Mouse (Mus musculus): ENCODE measurements around the gene Prnp. TPM values are rescaled to one million over a fixed set of nuclear protein-coding genes. Genes with fewer than 3 reads are reported as not detected.
A peak's percentile ranks its signal among the peaks of the same experiment; 100 is the strongest.

The Prnp gene
- total RNA-seq, 2 experiments from 2014 or later, result 104 to 114 TPM

DNA sequence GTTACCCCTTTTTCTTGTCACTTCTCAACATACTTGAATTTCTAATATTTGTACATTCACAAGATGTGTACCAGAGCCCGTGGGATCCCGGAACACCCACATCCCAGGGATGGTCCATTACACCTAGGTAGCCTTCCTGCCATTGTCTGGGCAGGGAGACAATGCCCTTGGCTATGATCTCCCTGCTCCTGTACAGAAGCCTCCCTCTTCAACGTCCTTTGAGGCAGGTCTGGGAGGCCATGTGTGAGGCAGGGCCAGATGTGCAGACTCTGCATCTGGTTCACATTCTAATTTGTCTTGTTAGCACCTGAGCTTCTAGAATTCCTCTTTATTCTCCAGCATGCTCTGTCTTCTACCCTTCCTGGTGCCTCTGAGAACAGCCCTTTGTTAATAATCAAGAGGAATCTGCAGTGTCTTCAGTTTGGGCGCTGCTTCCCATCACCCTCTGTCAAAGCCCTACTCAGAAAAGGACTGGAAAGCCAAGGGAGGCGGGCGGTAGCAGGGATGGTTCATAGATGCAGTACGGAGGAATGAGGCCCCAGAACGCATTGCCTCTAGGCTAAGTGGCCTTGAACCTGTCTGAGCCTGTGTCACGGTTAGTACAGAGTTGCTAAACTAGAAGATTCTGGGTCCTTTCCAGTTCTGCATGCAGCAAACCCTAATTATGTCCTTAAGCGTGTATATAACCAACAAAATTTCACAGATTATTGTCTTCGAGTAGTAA lies 39.4 kb downstream of the Prnp start:
- DNase-seq (ENCODE audit: low spot score), result no peak

DNA sequence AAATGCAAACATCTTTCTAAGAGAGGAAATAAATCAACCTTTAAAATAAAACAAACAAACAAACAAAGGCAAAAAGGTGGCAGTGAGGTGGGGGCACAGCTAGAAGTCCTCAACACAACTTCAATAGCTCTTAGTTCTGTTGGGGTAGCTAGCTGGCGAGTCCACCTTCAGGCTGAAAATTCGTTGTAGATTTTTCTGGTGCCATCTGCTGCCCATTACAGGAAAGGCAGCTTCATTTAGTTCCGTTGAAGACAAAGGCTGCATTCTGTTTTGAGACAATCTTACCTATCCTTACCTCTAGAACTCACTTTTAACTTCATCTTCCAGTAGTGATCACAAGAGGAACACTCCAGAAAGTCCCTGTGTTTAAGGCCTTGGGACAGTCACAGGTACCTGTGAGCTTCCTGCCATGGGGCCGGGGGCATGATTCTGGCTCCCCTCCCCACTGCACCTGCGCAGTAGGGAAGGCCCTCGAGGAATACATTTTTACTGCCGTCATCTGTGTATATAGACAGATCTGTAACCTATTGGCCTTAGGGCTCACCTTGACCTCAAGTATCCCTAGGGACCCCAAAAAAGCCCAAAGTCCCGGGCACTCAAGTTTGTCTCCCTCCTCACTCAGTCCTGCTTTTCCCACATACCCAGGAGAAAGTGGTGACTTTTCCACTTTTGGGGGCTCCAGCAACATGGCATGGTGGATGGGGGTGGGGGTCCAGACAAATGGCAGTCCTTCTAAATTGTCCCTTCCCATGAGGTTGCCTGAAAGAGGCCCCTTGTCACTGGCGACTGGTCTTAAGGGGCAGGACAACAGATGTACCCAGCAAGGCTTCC lies 40.3 kb downstream of the Prnp start:
- peak; percentile 55 for DNase-seq (ENCODE audit: low spot score)

DNA sequence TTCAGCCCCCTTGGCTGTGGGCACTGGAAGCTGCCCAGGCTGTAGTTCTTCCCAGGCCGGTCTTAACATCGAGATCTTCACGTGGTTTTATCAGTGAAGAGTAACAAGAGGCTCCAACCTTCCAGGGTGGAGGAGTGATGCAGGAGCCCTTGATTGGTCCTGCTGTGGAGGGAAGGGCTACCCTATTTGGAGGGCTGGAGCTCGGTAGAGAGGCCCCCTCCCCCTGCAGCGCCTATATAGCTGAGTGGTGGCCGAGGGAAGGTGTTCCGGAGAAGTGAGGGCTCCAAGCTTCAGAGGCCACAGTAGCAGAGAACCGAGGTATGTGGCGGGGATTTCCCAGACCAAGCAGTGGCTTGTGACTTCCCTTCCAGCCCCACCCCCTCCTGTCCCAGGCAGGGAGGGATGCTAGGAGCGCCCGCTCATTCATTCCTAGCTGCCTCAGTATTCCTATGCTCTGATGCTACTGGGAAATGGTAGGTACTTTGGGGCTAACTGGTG lies 40.9 kb downstream of the Prnp start, which contains the start of gene Prnd:
Prnd (plus strand) TSS at position 264 of the 498 bp plus-strand sequence.
- no peak for DNase-seq (ENCODE audit: low spot score)

DNA sequence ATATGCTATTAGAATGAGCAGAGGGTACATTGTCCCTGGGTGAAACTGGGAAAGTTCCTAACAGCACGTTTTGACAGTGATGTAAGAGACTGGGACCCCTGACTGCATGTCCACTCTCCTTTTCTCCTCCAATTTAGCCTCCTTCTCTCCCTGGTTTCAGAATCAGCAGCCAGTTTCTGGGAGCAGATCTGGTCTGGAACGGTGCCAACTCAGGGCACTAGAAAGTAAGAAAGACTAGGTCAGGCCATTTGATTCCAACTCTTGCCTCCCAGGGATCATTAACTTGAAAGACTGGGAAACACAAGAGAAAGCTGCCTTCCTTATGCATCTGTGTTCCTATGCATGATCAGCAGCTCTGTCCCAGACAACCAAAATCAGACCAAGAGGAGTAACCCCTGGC lies 42.7 kb downstream of the Prnp start:
- no peak for DNase-seq (ENCODE audit: low spot score)

DNA sequence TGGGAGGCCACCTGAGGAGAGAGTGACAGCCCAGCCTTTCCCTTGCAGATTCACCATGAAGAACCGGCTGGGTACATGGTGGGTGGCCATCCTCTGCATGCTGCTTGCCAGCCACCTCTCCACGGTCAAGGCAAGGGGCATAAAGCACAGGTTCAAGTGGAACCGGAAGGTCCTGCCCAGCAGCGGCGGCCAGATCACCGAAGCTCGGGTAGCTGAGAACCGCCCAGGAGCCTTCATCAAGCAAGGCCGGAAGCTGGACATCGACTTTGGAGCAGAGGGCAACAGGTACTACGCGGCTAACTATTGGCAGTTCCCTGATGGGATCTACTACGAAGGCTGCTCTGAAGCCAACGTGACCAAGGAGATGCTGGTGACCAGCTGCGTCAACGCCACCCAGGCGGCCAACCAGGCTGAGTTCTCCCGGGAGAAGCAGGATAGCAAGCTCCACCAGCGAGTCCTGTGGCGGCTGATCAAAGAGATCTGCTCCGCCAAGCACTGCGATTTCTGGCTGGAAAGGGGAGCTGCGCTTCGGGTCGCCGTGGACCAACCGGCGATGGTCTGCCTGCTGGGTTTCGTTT lies 43.3 kb downstream of the Prnp start:
- no peak for DNase-seq (ENCODE audit: low spot score)

DNA sequence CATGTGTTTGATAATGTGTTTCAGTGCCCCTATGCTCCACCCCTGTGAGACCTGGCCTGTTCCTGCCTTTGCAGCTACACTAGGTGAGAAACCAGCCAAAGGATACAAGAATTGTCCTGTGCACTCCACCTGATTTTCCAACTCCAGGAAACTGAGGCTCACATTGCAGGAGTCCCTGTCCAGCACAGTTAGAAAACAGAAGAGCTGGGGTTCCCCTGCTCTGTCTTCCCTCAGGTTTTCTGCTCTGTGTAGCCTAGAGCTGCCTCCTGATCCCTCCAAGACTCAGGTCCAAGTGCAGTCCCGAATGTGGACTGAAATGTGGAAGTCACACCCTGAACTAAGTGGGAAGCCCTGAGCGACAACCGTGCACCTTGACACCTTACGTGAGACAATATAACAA lies 44.0 kb downstream of the Prnp start:
- DNase-seq (ENCODE audit: low spot score), result no peak

DNA sequence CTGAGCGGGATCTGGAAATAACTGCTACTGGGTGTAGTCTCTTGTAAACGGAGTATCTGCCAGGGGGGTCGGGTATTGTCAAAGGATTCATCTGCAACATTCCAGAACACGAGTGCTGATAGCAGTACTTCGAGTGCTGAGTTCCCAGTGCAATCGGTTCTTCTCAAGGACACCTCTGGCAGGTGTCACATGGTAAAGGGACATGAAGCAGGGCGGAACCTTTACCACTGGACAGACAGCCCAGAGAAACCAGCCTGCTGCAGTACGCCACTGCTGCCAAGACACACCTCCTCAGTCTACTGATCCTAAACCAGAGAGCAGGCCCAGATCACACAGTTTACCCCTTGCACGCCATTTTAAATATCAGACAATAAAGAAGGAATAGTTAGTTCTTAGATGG lies 45.1 kb downstream of the Prnp start:
- no peak for DNase-seq (ENCODE audit: low spot score)

DNA sequence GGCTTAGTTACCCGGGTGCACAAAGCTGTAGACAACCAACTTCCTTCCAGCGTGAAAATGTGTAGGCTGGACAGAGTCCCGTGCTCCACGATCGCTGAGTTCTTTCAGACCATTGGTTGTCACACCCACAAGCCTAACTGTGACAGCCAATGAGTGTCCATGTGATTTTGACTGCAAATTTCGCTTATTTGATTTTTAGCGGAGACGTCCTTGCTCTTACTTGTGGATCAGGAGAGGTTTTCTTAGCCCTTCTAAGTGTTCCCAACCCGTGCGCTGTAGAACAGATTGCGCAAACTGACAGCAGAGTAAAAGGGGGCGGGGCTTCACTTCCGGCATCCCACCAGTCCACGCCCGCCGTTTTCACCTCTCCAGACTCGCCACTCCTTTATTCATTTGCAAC lies 45.5 kb downstream of the Prnp start:
- no peak for DNase-seq (ENCODE audit: low spot score)

DNA sequence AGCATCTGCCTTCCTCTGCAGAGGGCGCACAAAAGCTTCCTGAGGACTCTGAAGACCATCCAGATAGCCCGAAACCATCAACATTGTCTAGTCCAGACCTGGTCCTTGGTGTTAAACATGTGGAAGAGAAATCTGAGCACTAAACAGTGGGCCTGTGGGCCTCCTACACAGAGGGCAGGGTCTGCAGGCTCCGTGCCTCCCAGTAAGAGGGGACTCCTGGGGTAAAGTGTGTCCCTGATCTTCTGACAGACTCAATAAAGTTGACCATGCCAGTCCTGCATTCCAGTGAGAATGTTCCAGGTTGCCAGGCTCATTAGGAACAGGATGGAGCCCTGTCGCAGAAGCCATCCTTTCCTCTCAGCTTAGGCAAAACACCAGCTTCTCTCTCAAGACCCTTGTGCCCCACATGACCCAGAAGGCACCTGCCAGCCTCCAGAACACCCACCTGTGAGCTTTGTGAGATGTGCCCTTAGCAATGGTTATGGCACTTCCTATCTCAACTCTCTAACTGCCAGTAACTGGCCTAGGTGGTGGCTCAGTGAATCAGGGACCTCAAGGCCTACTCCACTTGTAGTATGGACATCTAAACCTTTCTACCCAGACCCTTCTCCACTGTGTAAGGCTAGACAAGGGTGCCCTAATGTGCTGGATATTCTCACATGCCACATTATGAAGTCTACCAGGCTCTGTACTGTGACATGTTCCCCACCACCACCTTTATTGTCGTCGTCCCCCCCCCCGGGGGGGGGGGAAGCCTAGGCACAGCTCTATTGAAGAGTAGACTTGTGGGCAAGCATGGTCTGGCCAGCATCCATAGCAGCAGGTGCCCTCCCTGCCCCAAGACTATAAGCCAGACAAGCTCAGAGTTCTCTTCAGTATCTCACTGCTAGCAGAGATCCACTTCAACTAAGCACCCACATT lies 46.9 kb downstream of the Prnp start:
- DNase-seq (ENCODE audit: low spot score), result no peak

DNA sequence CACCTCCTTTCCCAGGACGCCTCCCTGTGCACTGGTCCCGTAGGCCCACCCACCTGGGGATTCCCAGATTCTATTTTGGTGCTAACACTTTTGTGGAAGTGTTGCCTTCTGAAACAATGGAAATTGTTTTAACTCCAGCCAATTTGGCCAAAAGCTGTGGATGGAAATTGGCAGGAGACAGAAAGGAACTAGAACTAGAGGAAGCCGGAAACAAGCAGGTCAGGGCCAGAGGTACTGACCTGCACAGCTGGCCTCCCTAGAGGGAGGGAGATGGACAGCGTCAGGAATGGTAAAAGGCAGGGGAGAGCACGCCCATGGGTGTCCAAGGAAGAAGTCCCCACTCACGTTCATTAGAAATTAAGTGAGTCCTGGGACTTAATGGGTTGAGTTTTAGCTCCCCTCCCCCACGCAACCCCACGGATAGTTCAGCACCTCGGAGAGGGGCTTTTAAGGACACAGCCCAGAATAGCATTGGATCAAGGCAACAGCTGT lies 48.0 kb downstream of the Prnp start:
- no peak for DNase-seq (ENCODE audit: low spot score)

DNA sequence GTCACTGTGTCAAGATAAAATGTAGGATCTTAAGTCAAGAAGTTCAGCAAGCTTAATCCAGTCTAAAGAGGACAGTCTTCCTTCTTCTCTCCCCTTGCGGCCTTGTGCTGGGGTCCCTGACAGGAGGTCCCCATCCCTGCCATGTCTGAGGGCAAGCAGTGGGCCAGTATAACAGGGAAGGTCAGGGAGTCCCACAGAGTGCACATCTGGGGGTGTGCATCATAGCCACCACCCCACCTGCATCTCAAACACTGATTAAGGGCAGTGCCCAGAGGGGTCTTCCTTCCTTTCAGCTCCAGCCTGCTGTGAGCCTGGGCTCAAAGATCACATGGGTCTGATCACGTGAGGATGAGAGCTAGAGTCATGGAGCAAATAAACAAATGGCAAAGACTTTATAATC lies 51.9 kb downstream of the Prnp start:
- no peak for DNase-seq (ENCODE audit: low spot score)

DNA sequence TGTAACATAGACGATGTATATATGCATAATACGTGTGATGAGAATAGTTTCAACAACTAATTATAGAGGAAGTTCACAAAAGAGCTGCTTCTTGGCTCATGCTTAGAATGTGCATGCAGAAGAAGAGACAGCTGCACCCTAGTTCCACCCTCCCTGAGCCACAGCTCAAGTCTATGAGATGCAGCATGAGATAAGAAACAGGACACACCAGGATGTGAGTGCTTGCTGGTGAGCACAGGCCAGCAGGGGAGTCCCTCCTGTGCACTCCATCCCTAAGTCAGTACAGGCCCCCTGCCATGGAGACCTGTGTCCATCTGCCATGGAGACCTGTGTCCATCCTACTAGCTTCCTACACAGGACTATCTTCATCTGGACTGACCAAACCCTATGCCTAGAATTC lies 60.9 kb downstream of the Prnp start:
- no peak for DNase-seq (ENCODE audit: low spot score)

DNA sequence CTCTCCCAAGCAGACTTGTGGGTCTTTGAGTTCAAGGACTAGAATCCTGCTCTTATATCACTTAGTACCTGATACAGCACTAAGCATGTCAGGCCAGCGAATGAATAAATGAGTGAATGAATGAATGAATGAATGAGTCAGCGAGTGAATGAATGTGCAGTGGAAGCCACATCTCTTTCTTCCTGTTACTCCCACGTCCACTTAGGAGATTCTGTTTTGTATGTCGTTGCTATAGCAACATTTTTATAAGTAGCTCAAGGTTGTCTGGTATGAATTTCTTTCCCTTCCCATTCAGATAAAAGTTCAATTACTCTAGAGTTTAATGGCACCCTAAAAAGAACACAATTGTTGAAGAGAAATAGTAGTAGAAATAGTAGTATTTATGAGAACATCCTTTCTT lies 61.4 kb downstream of the Prnp start:
- DNase-seq (ENCODE audit: low spot score), result no peak

DNA sequence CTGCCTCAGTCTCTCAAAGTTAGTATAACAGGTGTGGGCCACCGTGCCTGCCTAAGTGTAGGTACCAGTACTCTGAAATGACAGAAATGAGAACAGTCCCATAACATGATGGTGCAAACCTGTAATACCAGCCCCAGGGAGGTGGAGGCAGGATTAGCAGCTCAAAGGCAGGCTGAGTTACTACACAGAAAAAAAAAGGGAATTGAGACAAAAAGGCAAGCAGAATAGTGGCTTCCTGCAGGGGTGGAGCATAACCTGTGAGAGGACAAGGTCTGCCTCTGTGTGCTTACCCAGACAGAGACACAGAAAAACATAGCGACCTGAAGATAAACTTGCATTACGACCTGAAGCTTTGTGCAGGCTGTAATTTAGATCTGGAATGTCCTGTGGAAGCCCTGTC lies 66.9 kb downstream of the Prnp start:
- no peak for DNase-seq (ENCODE audit: low spot score)

DNA sequence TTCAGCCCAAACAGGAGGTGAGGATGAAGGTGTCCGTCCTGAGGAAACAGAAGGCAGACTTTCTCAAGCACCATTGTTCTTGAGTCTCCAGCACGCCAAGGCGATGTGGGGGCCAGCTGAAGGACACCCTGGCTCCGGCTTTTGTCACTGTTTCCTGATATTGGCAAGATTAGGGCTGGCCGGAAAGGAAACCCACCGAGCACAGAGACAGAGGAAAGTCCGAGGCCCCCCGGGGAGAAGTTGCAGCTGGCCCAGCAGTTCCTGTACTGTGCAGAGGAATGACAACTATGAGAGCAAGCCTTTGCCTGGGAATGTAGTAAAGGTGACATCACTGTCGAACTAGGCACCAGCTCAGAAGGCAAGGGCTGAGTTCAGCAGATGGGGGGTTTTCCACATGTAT lies 71.1 kb downstream of the Prnp start:
- DNase-seq (ENCODE audit: low spot score), result no peak

DNA sequence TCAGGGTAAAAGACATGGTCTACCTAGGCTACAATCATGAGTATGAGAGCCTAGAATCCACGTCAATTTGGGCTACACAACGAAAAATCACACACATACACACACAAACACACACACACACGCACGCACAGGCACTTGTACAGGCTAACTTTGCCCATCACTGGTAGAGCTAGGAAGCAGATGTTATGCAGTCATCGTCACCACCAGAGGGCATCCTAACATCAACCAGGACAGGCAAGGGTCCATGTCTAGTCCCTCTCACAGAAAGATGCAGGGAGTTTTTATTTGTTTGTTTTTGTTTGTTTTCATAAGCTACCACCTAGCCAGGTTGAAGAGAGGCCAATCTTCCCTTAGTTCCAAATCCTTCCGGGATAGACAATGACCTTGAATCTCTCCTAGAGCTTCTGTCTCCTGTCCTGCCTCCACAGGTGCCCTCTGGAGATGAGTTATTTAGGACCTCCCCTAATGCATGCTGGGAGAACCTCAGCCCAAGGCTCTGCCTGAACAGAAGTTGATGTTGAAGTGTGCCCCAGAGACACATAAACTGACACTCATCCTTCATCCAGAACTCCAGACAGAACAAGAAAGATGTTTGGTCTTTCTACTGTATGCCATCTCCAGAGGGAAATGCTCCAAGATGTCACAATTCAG lies 72.9 kb downstream of the Prnp start:
- DNase-seq (ENCODE audit: low spot score), result peak; percentile 73

DNA sequence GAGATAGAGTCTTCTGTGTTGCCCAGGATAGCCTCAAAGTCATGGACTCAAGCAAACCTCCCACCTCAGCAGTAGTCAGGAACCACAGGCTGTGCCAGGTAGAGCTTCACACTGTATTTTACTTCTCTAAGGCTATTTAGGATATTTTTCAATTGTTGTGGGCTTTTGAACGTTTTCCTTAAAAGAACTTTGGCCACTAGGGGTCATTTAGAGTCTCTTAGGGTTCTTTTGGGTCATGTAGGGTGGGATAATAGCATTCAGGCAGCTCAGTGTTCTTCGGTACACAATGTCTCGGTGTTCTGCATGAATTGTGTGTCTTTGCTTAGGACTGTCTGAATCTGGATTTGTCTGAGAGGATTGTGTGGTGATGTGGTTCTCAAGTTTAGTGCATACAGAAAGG lies 78.2 kb downstream of the Prnp start:
- DNase-seq (ENCODE audit: low spot score), result no peak
